Mouse (Mus musculus) megakaryocyte-erythroid progenitor cell, adult 5 weeks (primary cell): ENCODE measurements around the gene Clmn. TPM values are rescaled to one million over a fixed set of nuclear protein-coding genes. Genes with fewer than 3 reads are reported as not detected.

Source experiments
- polyA plus RNA-seq: library from polyadenylated mRNA; stranded (reverse); fragments of >175 nt; gene quantifications from 2 replicates; pipeline ENCODE4 v1.2.3, GENCODE M21; 2012

Clmn gene
- polyA plus RNA-seq, result 0.13 and 0.18 TPM in 2 replicates

GRCm38 (mm10) chr12:104864439-104865165 lies at the start of gene Clmn:
Gene Clmn, minus strand, starts transcription at chr12:104865076.

DNA sequence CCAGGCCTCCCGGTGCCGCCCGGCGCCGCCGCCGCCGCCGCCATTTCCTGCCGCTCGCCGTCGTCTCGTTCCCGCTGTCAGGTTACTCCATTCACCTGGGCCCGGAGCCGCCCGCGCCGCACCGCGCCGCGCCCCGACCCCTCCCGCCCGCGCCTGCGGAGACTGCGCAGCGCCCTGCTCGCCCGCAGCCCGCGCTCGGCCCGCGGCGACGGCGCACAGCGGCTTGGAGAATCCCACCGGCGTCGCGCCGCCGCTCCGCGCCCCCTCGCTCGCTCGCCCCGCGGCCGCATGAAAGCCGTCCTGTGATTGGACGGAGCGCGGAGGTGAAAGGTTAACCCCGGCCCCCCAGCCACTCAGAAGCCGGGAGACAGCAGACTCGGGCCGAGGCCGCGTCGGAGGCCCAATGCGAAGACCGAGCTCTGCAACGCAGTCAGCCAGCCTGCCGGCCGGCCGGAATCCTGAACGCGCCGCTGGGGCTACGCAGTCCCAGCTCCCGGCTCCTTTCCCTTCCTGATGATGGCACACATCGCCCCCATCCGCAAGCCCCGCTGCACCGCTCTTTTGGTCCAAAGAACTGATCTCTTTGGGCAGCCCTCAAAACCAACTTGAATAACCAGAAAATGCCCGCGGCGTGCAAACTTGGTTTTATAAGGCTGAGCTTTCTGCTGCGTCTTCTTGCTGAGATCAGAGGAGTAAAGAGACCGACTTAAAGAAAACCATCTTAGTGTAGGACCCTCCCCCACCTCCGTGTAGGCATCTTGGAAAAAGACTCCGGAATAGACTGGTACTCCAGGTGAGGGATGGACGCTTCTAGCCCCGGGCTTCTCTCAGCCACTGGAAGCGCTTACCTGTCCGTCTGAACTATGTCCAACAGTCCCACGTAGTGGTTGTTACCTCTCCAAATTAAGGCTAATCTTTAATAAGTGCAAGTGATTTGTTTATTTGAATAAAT lies 112.8 kb downstream of the Clmn start, which contains the start of gene Dicer1:
Gene Dicer1 (minus strand): TSS at position 139 of the 952 bp plus-strand sequence.

Other genes starting within 250 kb of the Clmn start
- gene Dicer1, start 113.1 kb downstream of the Clmn start, polyA plus RNA-seq, result 6.3 and 8.5 TPM in 2 replicates
- 24.0 and 25.7 TPM in 2 replicates for gene Syne3, start 144.7 kb upstream of the Clmn start, polyA plus RNA-seq
- 81.9 and 122 TPM in 2 replicates for gene Glrx5, start 167.6 kb upstream of the Clmn start, polyA plus RNA-seq